Mouse (Mus musculus) hindbrain, embryonic 16.5 days (tissue): ENCODE measurements at regions not wholly inside any gene's neighbourhood (a gene's known extent, or its start where the extent isn't known, plus 50 kb on each side); places are given as distances from the start of the nearest gene placed in this dataset.

Source experiments
- ATAC-seq: fragments of 200-750 bp; cut with Nextera tagmentation; 2 replicates; pipeline ENCODE4 v1.8.0; 2017; ENCODE audit warnings: moderate TSS enrichment, moderate library complexity
- H3K27ac ChIP-seq: fragments of 300-500 bp; sonication (generic); 2 replicates; pipeline ENCODE4 v1.5.1; 2014; ENCODE audit warnings: low read depth, mild to moderate bottlenecking, control low read depth, low read length, moderate library complexity
- H3K27me3 ChIP-seq: fragments of 300-500 bp; sonication (generic); replicated peaks from 2 replicates; pipeline ENCODE4 v1.6.1; 2014; ENCODE audit warnings: low read length; ENCODE audit not compliant: control insufficient read depth, insufficient read depth
- H3K36me3 ChIP-seq: fragments of 300-500 bp; sonication (generic); 2 replicates; pipeline ENCODE4 v1.6.1; 2014; ENCODE audit warnings: mild to moderate bottlenecking, low read length, moderate library complexity, mixed read lengths; ENCODE audit not compliant: control insufficient read depth, insufficient read depth
- H3K4me1 ChIP-seq: fragments of 300-500 bp; sonication (generic); 2 replicates; pipeline ENCODE4 v1.6.1; 2014; ENCODE audit warnings: low read depth, low read length; ENCODE audit not compliant: control insufficient read depth, insufficient read depth
- H3K4me2 ChIP-seq: fragments of 300-500 bp; sonication (generic); 2 replicates; pipeline ENCODE4 v1.6.1; 2014; ENCODE audit warnings: mild to moderate bottlenecking, low read length, control low read depth, moderate library complexity
- H3K4me3 ChIP-seq: fragments of 300-500 bp; sonication (generic); 2 replicates; pipeline ENCODE4 v1.5.1; 2014; ENCODE audit warnings: mild to moderate bottlenecking, low read length, control low read depth, moderate library complexity
- H3K9ac ChIP-seq: fragments of 300-500 bp; sonication (generic); 2 replicates; pipeline ENCODE4 v1.6.1; 2014; ENCODE audit warnings: low read depth, mild to moderate bottlenecking, control low read depth, low read length, moderate library complexity
- H3K9me3 ChIP-seq: fragments of 300-500 bp; sonication (generic); 2 replicates; pipeline ENCODE4 v1.6.1; 2014; ENCODE audit warnings: mild to moderate bottlenecking, low read length, moderate library complexity; ENCODE audit not compliant: control insufficient read depth
- WGBS: fragments of 180-500 bp; shearing (Covaris S2); extraction: QIAGEN DNeasy Blood & Tissue Kit; methylation state at CpG from one replicate; pipeline ENCODE4 v1.1.7; 2014; 5-methylcytosine and 5-hydroxymethylcytosine counted together

DNA sequence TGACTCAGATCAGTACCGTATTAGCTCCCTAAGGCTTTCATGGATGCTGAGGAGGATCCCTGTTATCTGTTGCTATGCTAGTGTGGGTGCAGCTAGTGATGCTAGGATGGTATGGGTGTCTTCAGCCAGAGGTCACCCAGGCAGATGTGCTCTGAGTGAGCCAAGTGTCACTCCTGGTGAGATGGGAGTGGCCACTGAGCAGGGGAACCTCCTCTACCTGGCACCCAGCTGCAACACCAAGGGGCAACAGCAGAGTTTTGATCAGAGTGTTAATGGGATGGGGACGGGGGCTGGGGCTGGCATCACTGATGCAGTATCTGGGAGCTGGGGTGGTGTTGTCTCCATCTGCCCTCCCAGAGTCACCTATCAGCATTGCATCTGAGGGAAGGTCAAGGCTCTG, 81.0 kb downstream of the Cstad start:
- ATAC-seq = no peak
- H3K4me3 ChIP-seq = no peak overlapping the region
- H3K4me2 ChIP-seq = no peak overlapping the region
- H3K4me1 ChIP-seq = peaks cover 23% of the 10 kb centered on the region
- 71% methylated on average over 2 of the region's 2 CpGs for whole genome bisulfite sequencing
- H3K27me3 ChIP-seq = no peaks in the 10 kb centered on the region
- peaks cover 4% of the 10 kb centered on the region; the same call in 1 of the 2 replicates for H3K9me3 ChIP-seq
- no peaks in the 10 kb centered on the region for H3K36me3 ChIP-seq
- H3K9ac ChIP-seq = peak overlapping the region; percentile 27; the same call in 1 of the 2 replicates
- H3K27ac ChIP-seq = peak overlapping the region; percentile 91

DNA sequence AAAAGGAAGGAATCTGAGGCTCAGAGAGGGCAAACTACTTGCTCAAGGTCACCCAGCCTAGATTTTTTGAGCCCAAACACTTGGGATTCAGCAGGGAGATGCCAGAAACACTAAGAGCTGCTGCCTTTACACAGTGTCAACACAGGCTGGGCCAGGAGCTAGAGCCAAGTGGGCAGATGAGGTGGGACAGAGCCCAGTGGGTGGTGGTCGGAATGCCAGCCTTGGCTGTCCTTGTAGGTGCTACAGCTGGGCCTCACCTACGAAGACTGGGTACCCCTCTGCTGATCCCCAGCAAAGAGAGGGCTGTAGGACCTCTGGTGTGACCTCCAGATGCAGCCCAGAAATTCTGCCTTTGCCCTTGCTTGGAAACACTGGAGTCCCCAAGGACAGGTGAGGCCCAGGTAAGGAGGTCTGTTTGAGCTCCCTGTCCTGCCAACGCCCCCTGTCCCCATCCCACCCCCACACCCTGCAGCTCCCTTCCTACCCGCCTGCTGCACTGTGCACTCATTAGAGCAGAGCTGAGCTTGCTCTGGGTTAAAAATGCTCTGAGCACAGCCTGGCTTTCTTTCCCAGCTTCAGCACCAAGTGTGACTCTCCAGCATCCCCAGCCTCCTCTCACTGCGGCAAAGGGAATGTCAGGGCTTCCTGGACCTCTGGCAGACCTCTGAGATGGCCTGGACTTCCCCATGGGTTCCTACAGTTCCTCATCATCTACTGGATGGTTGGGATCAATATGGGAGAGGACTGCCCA, 76.2 kb downstream of the Cstad start:
- ATAC-seq = no peak
- Histone ChIP-seq H3K9me3 (no peaks in the 10 kb centered on the region), H3K27ac (no peak overlapping the region), H3K4me2 (no peak overlapping the region), H3K4me3 (no peak overlapping the region), H3K36me3 (no peaks in the 10 kb centered on the region), H3K4me1 (peaks cover 21% of the 10 kb centered on the region), H3K27me3 (no peaks in the 10 kb centered on the region), H3K9ac (peak overlapping the region; percentile 35)
- 69% methylated on average over 5 of the region's 5 CpGs for WGBS

GRCm38 (mm10) chr2:30667468-30667867, 72.6 kb downstream of the Cstad start:
- H3K4me3 ChIP-seq = no peak overlapping the region
- H3K27ac ChIP-seq = peak overlapping the region; percentile 79
- ATAC-seq = peak; percentile 55
- WGBS = 6% methylated on average over 8 of the region's 8 CpGs
- H3K4me1 ChIP-seq = peaks cover 18% of the 10 kb centered on the region
- H3K36me3 ChIP-seq = no peaks in the 10 kb centered on the region
- no peaks in the 10 kb centered on the region for H3K9me3 ChIP-seq
- H3K4me2 ChIP-seq = no peak overlapping the region
- no peaks in the 10 kb centered on the region for H3K27me3 ChIP-seq
- H3K9ac ChIP-seq = peak overlapping the region; percentile 47

- Histone ChIP-seq H3K4me2 (no peak overlapping the region), H3K27ac (peak overlapping the region; percentile 97), H3K9me3 (no peaks in the 10 kb centered on the region), H3K4me1 (peaks cover 47% of the 10 kb centered on the region), H3K27me3 (no peaks in the 10 kb centered on the region), H3K36me3 (no peaks in the 10 kb centered on the region), H3K4me3 (no peak overlapping the region), H3K9ac (no peak overlapping the region; the same call in 1 of the 2 replicates)
- 25% methylated on average over 10 of the region's 10 CpGs for WGBS
- no peak for ATAC-seq
These were observed 66.3 kb downstream of the Cstad start for GRCm38 (mm10) chr2:30661147-30661546.

DNA sequence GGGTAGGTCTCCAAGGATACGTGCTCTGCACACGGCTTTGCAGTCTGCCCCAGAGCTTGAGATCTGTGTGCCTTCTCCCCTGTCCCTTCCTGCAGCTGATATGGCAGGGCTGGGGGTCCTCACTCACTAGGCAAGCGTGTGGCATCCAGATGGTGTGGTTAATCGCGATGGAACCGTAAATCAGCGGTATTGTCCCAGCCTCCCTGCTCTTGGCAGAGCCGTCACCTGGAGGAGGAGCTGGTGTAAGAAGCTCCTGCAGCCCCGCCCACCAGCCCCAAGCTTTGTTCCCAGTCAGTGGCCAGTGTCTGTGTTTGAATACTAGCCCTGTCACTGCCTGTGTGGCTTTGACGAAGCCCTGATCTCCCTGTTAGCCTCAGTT, 65.8 kb downstream of the Cstad start:
- Histone ChIP-seq H3K27ac (peak overlapping the region; percentile 97), H3K9me3 (no peaks in the 10 kb centered on the region), H3K4me3 (no peak overlapping the region), H3K9ac (peak overlapping the region; percentile 42), H3K27me3 (no peaks in the 10 kb centered on the region), H3K4me1 (peaks cover 50% of the 10 kb centered on the region), H3K36me3 (no peaks in the 10 kb centered on the region), H3K4me2 (peak overlapping the region; percentile 6; the same call in 1 of the 2 replicates)
- 9% methylated on average over 10 of the region's 10 CpGs for WGBS
- ATAC-seq = peak; percentile 13

DNA sequence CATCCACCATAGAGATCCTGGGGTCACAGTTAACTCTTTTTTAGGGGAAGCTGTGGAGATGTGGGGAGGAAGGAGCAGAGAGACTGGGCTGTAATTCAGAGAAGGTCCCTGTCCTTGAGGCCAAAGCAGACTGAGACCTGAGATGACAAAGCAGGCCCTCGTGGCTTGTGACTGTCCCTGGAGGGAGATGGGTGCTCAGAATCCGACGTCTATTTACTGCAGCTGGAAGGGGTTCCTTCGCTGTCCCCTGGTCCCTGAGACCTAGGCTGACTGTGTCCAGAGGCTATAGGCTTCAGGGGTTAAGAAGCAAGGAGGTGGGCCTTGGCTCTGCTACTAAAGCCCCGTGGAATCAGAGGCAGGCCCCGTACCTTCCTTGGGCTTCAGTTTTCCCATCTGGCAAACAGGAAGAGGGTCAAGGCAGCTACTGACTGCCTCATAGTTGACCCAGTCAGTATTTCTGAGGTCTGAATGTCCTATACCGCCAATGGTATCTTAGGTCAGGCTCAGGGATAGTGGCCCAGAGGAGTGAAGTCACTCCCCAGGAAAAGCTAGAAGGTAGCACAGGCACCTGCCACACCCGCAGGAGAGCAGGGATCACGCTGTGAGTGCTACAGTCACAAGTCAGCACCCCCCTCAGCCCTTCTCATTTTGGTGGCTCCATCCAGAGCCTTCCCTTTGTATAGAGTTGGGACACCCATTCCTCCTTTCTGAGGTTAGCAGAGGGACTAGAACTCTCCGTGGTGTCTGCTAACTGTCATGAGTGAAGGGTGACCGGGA, 65.2 kb downstream of the Cstad start:
- no peak overlapping the region for H3K4me3 ChIP-seq
- ATAC-seq = no peak
- peak overlapping the region; percentile 97 for H3K27ac ChIP-seq
- H3K4me2 ChIP-seq = peak overlapping the region; percentile 6; the same call in 1 of the 2 replicates
- H3K27me3 ChIP-seq = no peaks in the 10 kb centered on the region
- peaks cover 53% of the 10 kb centered on the region for H3K4me1 ChIP-seq
- no peaks in the 10 kb centered on the region for H3K9me3 ChIP-seq
- 27% methylated on average over 11 of the region's 11 CpGs for WGBS
- no peaks in the 10 kb centered on the region for H3K36me3 ChIP-seq
- peak overlapping the region; percentile 42 for H3K9ac ChIP-seq

DNA sequence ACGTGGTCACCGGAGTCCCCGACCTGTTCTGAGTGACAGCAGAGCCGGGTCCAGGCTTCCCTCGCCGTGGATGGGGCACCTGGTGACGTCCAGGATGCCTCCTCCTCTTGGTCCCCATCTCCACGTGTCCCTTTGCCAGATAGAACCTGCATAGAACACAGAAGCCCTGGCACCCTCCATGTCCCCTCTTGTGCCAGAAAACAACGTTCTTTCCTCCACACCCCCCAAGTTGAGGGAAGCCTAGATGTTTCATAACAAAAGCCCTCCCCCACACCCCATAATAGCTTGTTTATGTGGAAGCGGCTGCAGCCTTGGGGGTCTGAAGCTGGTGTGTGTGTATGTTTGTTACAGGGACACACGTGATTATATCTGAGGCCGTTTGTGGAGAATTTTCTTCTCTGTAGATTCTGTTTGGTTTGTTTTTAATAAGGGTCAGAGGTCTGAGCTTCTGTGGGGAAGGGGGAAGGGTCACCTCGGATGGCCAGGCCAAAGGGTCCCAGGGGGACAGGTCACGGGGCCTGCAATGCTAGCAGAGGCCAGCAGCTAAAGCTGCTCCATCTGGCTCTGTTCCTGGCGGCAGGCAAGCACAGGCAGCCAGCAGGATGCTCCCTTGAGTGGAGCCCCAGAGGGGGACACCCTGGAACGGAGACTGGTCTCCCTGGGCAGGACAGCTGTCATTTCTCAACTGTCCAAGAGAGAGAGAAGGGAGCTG, 64.2 kb downstream of the Cstad start:
- WGBS = under 1% methylated on average over 16 of the region's 16 CpGs
- H3K9ac ChIP-seq = peak overlapping the region; percentile 67

More for the DNA sequence above, 64.2 kb downstream of the Cstad start:
- Histone ChIP-seq H3K36me3 (no peaks in the 10 kb centered on the region), H3K4me1 (peaks cover 63% of the 10 kb centered on the region), H3K4me3 (peak overlapping the region; percentile 5; the same call in 1 of the 2 replicates), H3K27ac (peak overlapping the region; percentile 97), H3K27me3 (no peaks in the 10 kb centered on the region), H3K4me2 (peak overlapping the region; percentile 57), H3K9me3 (no peaks in the 10 kb centered on the region)
- ATAC-seq = peak; percentile 56
